ENCODE assay signal across 8 mouse cellular contexts in genomic region chr6:119451981-119452499, GRCm38 (mm10). TPM values are rescaled to one million over a fixed set of nuclear protein-coding genes. Genes with fewer than 3 reads are reported as not detected.
DNase-seq lines count a peak whose midpoint lies in the region; ATAC-seq lines count a peak whose summit lies in the region.

No protein-coding gene starts in this region.

- H3K9ac ChIP-seq in hindbrain, embryonic 15.5 days = peak overlapping the region; percentile 43

- DNase-seq in NIH3T3 (ENCODE audit: low read depth) = peak; percentile 36
- DNase-seq in cerebellum, adult 18-20 months = peak; percentile 47 to 62
- peak; percentile 40 for DNase-seq in forelimb bud, embryonic 11.5 days (ENCODE audit: low read depth, low spot score)
- peak; percentile 51 to 79 for DNase-seq in left cerebral cortex, adult 8-10 months (ENCODE audit: low spot score in 2 of 2)
- peak; percentile 61 for DNase-seq in lung, postnatal 14 days
- peak; percentile 90 for DNase-seq in right cerebral cortex, postnatal 4 days
- DNase-seq in spleen, adult 12 weeks (ENCODE audit: low spot score) = no peak

- no peaks in the 10 kb centered on the region for H3K9me3 ChIP-seq in hindbrain, embryonic 15.5 days

- peak overlapping the region; percentile 77 for H3K4me2 ChIP-seq in hindbrain, embryonic 15.5 days

- no peaks in the 10 kb centered on the region for H3K36me3 ChIP-seq in hindbrain, embryonic 15.5 days

- ATAC-seq in hindbrain, embryonic 15.5 days (ENCODE audit: low FRiP score, low read depth) = peak; percentile 73

- H3K4me3 ChIP-seq in hindbrain, embryonic 15.5 days = peak overlapping the region; percentile 38

- under 1% methylated on average over 15 of the region's 15 CpGs for WGBS in hindbrain, embryonic 15.5 days

- no peaks in the 10 kb centered on the region for H3K27me3 ChIP-seq in hindbrain, embryonic 15.5 days

- H3K27ac ChIP-seq in hindbrain, embryonic 15.5 days (replicated peaks) = peak overlapping the region; percentile 84

- H3K4me1 ChIP-seq in hindbrain, embryonic 15.5 days (replicated peaks) = peaks cover 43% of the 10 kb centered on the region

RNA-seq across cellular contexts. Expression of gene Fbxl14, which starts 27.4 kb away (rescaled TPM):
- 2.3 and 2.4 TPM in 2 replicates for polyA plus RNA-seq in hindbrain, embryonic 15.5 days (2015; fragmentation: Nextera tagmentation; extraction: Ambion mirVana)
- 10 to 100 TPM; 31.1 to 35.0 (median 32.7) TPM for total RNA-seq in left cerebral cortex, adult 8-10 months (2022)

RNA-seq across cellular contexts. Expression of gene Adipor2, which starts 34.5 kb away (rescaled TPM):
- 36.2 TPM in 2 replicates for polyA plus RNA-seq in hindbrain, embryonic 15.5 days (2015; fragmentation: Nextera tagmentation; extraction: Ambion mirVana)
- 10 to 100 TPM; 41.3 to 48.9 (median 44.7) TPM for total RNA-seq in left cerebral cortex, adult 8-10 months (2022)
